Mouse (Mus musculus): ENCODE data around the gene Ctsr.
"Not testable (repeated sequence)": the region's sequence is repeated elsewhere in the genome, so short reads cannot be mapped to it uniquely, and the experiment has no call there.

Gene Ctsr

GRCm38 (mm10) chr13:61164156-61164555 is at the start of gene Ctsr:
TSS of gene Ctsr (minus strand) at chr13:61164256.
- DNase-seq (ENCODE audit: low spot score in 2 of 2), result no peak

- no peak for DNase-seq (ENCODE audit: low spot score in 2 of 2)
These were observed 39.3 kb upstream of the Ctsr start, which contains the start of gene Cts6 for GRCm38 (mm10) chr13:61203310-61203709. TSS of gene Cts6 (minus strand) at chr13:61203410.

GRCm38 (mm10) chr13:61185151-61185933 is 21.3 kb upstream of the Ctsr start:
- DNase-seq (ENCODE audit: low spot score in 2 of 2), result not testable (repeated sequence)

- no peak for DNase-seq (ENCODE audit: low spot score in 2 of 2)
These were observed 566 bp upstream of the Ctsr start for GRCm38 (mm10) chr13:61164622-61165021.
